Mouse (Mus musculus) spleen, adult 2 months (tissue): ENCODE measurements at regions not wholly inside any gene's neighbourhood (a gene's known extent, or its start where the extent isn't known, plus 50 kb on each side); places are given as distances from the start of the nearest gene placed in this dataset.

Experiments used
- CTCF ChIP-seq: fragments of 200-500 bp; IDR thresholded peaks from 2 replicates; pipeline ENCODE4 v1.5.1; 2011; ENCODE audit warnings: mild to moderate bottlenecking, inconsistent platforms; ENCODE audit not compliant: insufficient read depth, insufficient read length, insufficient replicate concordance; ENCODE audit errors: extremely low read depth
- POLR2A ChIP-seq: fragments of 200-500 bp; IDR thresholded peaks from 2 replicates; pipeline ENCODE4 v1.6.1; 2011; ENCODE audit warnings: low read depth, low read length, inconsistent platforms

DNA sequence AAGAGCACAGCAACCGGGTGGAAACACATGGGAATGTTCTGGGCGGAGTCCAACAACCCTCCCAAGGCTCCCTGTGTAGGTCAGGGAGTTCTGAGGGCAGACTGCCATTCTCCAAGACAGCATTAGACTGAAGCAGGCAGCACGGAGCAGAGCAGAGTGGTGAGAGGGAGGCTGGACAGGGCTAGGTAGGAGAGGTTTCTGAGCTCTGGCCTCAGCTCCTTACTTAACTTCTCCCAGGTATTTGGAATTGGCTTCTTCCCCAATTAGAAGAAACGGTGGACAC, 162.5 kb upstream of the Spred2 start:
- TF ChIP-seq CTCF, result no peak
- no peak for TF ChIP-seq POLR2A
